Mouse (Mus musculus) lung, embryonic 14.5 days (tissue): ENCODE measurements around the gene Snx29. TPM values are rescaled to one million over a fixed set of nuclear protein-coding genes. Genes with fewer than 3 reads are reported as not detected.
A peak's percentile ranks its signal among the peaks of the same experiment; 100 is the strongest.

ENCODE experiments used
- ATAC-seq: fragments of 200-750 bp; cut with Nextera tagmentation; 2 replicates; pipeline ENCODE4 v1.8.0; 2017; ENCODE audit warnings: mild to moderate bottlenecking, moderate TSS enrichment, moderate library complexity; ENCODE audit not compliant: insufficient read depth
- DNase-seq: peaks from one replicate; pipeline ENCODE4 v3.0.0-alpha.2; 2015
- H3K27ac ChIP-seq: fragments of 300-500 bp; sonication (generic); 2 replicates; pipeline ENCODE4 v1.5.1; 2014; ENCODE audit warnings: low read depth, mild to moderate bottlenecking, moderate library complexity
- H3K27me3 ChIP-seq: fragments of 300-500 bp; sonication (generic); 2 replicates; pipeline ENCODE4 v1.6.1; 2014; ENCODE audit warnings: low read length, control low read depth; ENCODE audit not compliant: insufficient read depth
- H3K36me3 ChIP-seq: fragments of 300-500 bp; sonication (generic); 2 replicates; pipeline ENCODE4 v1.6.1; 2014; ENCODE audit warnings: control low read depth; ENCODE audit not compliant: insufficient read depth
- H3K4me1 ChIP-seq: fragments of 300-500 bp; sonication (generic); 2 replicates; pipeline ENCODE4 v1.6.1; 2014; ENCODE audit warnings: antibody characterized with exemption, control low read depth; ENCODE audit not compliant: insufficient read depth
- H3K4me2 ChIP-seq: fragments of 300-500 bp; sonication (generic); 2 replicates; pipeline ENCODE4 v1.6.1; 2014; ENCODE audit warnings: mild to moderate bottlenecking
- H3K4me3 ChIP-seq: fragments of 300-500 bp; sonication (generic); 2 replicates; pipeline ENCODE4 v1.5.1; 2014; ENCODE audit warnings: low read depth, low read length
- H3K9ac ChIP-seq: fragments of 300-500 bp; sonication (generic); 2 replicates; pipeline ENCODE4 v1.6.1; 2014
- H3K9me3 ChIP-seq: fragments of 300-500 bp; sonication (generic); 2 replicates; pipeline ENCODE4 v1.6.1; 2016; ENCODE audit warnings: low read depth, low read length, control low read depth
- CTCF ChIP-seq: IDR thresholded peaks from 2 replicates; pipeline ENCODE4 v1.5.1; 2016; ENCODE audit warnings: antibody characterized with exemption, low read depth
- WGBS: fragments of 180-500 bp; shearing (Covaris S2); extraction: QIAGEN DNeasy Blood & Tissue Kit; methylation state at CpG from one replicate; pipeline ENCODE4 v1.1.7; 2014; 5-methylcytosine and 5-hydroxymethylcytosine counted together
- polyA plus RNA-seq: library from polyadenylated mRNA; unstranded; fragments of >200 nt; fragmentation: Nextera tagmentation; extraction: Ambion mirVana; gene quantifications from 2 replicates; pipeline ENCODE4 v1.2.1, GENCODE M21; 2014

Gene Snx29
- polyA plus RNA-seq, 1 experiment from 2014 or later, result 10.3 TPM

- Histone ChIP-seq H3K4me3 (no peak overlapping the region), H3K4me1 (no peaks in the 10 kb centered on the region), H3K4me2 (no peak overlapping the region), H3K9me3 (no peaks in the 10 kb centered on the region), H3K9ac (no peak overlapping the region), H3K36me3 (no peaks in the 10 kb centered on the region), H3K27me3 (no peaks in the 10 kb centered on the region), H3K27ac (no peak overlapping the region)
- TF ChIP-seq CTCF, result no peak
- DNase-seq (no peak), ATAC-seq (no peak)
- 80% methylated on average over 9 of the region's 9 CpGs for WGBS
Measured at GRCm38 (mm10) chr16:11778715-11779460, 456.2 kb downstream of the Snx29 start.

GRCm38 (mm10) chr16:11782082-11782481 lies 459.4 kb downstream of the Snx29 start:
- Histone ChIP-seq H3K27me3 (no peaks in the 10 kb centered on the region), H3K4me3 (no peak overlapping the region), H3K9ac (no peak overlapping the region), H3K4me1 (no peaks in the 10 kb centered on the region), H3K36me3 (no peaks in the 10 kb centered on the region), H3K4me2 (no peak overlapping the region), H3K27ac (no peak overlapping the region), H3K9me3 (no peaks in the 10 kb centered on the region)
- no peak for TF ChIP-seq CTCF
- ATAC-seq (no peak), DNase-seq (peak; percentile 12)
- 8% methylated on average over 2 of the region's 2 CpGs for WGBS

GRCm38 (mm10) chr16:11783337-11783736 lies 460.6 kb downstream of the Snx29 start:
- no peak overlapping the region for H3K4me3 ChIP-seq
- ATAC-seq (no peak), DNase-seq (no peak)
- no peak overlapping the region for H3K4me2 ChIP-seq
- H3K9ac ChIP-seq, result no peak overlapping the region
- no peaks in the 10 kb centered on the region for H3K9me3 ChIP-seq
- H3K4me1 ChIP-seq, result no peaks in the 10 kb centered on the region
- no peaks in the 10 kb centered on the region for H3K36me3 ChIP-seq
- no peak for TF ChIP-seq CTCF
- no peak overlapping the region for H3K27ac ChIP-seq
- H3K27me3 ChIP-seq, result no peaks in the 10 kb centered on the region

- Histone ChIP-seq H3K36me3 (no peaks in the 10 kb centered on the region), H3K9ac (no peak overlapping the region), H3K27me3 (no peaks in the 10 kb centered on the region), H3K4me3 (no peak overlapping the region), H3K9me3 (no peaks in the 10 kb centered on the region), H3K27ac (no peak overlapping the region), H3K4me2 (no peak overlapping the region), H3K4me1 (no peaks in the 10 kb centered on the region)
- ATAC-seq (no peak), DNase-seq (no peak)
- TF ChIP-seq CTCF, result no peak
- 65% methylated on average over 4 of the region's 4 CpGs for WGBS
Measured at GRCm38 (mm10) chr16:11784354-11784753, 461.6 kb downstream of the Snx29 start.

- no peak overlapping the region for H3K27ac ChIP-seq
- no peak overlapping the region for H3K9ac ChIP-seq
- no peak for ATAC-seq
- no peak for TF ChIP-seq CTCF
- no peak overlapping the region for H3K4me3 ChIP-seq
- 56% methylated on average over 4 of the region's 4 CpGs for WGBS
- no peaks in the 10 kb centered on the region for H3K9me3 ChIP-seq
- no peak for DNase-seq
- no peaks in the 10 kb centered on the region for H3K27me3 ChIP-seq
- H3K36me3 ChIP-seq, result no peaks in the 10 kb centered on the region
- H3K4me1 ChIP-seq, result no peaks in the 10 kb centered on the region
- no peak overlapping the region for H3K4me2 ChIP-seq
Measured at GRCm38 (mm10) chr16:11785806-11786205, 463.1 kb downstream of the Snx29 start.

GRCm38 (mm10) chr16:11790476-11790875 lies 467.8 kb downstream of the Snx29 start:
- H3K4me3 ChIP-seq, result no peak overlapping the region
- ATAC-seq (no peak), DNase-seq (no peak)

GRCm38 (mm10) chr16:11793391-11793790 lies 470.7 kb downstream of the Snx29 start:
- Histone ChIP-seq H3K9ac (no peak overlapping the region), H3K4me1 (no peaks in the 10 kb centered on the region), H3K9me3 (no peaks in the 10 kb centered on the region), H3K36me3 (no peaks in the 10 kb centered on the region), H3K27ac (no peak overlapping the region), H3K4me2 (no peak overlapping the region), H3K4me3 (no peak overlapping the region), H3K27me3 (no peaks in the 10 kb centered on the region)
- no peak for TF ChIP-seq CTCF
- ATAC-seq, result no peak
- DNase-seq, result no peak
- WGBS, result 29% methylated on average over 2 of the region's 2 CpGs

More at GRCm38 (mm10) chr16:11790476-11790875, 467.8 kb downstream of the Snx29 start:
- Histone ChIP-seq H3K9ac (no peak overlapping the region), H3K9me3 (no peaks in the 10 kb centered on the region), H3K27ac (no peak overlapping the region), H3K4me2 (no peak overlapping the region), H3K36me3 (no peaks in the 10 kb centered on the region), H3K27me3 (no peaks in the 10 kb centered on the region), H3K4me1 (no peaks in the 10 kb centered on the region)
- TF ChIP-seq CTCF, result no peak
- 85% methylated on average over 3 of the region's 3 CpGs for WGBS
